ENCODE assay signal across 25 mouse cellular contexts in genomic region chr13:59057886-59058285, GRCm38 (mm10).
A peak's percentile ranks its signal among the peaks of the same experiment; 100 is the strongest.
DNase-seq lines count a peak whose midpoint lies in the region; ATAC-seq and TF ChIP-seq lines count a peak whose summit lies in the region.
"Had no signal": no experiment of that assay in that cellular context is flagged by ENCODE, and none has a peak within 500 bp of the region (broad histone marks: within the 10 kb centered on the region; RNA-seq: fewer than 3 reads in every experiment).

No protein-coding gene starts in this region.

- peak; percentile 57 for ATAC-seq in Patski
- ATAC-seq: CD4-positive, CD25-positive, alpha-beta regulatory T cell, adult 4 months; forebrain, embryonic 14.5 days; midbrain, embryonic 15.5 days had no signal

- no peaks in the 10 kb centered on the region for H3K27me3 ChIP-seq in Patski
- peaks cover 24% of the 10 kb centered on the region for H3K27me3 ChIP-seq in heart, embryonic 10.5 days (ENCODE audit: insufficient read depth, poor library complexity, severe bottlenecking)
- H3K27me3 ChIP-seq: hindbrain, embryonic 12.5 days; liver, embryonic 13.5 days; midbrain, embryonic 15.5 days had no signal

- no peak for TF ChIP-seq CTCF in layer of hippocampus, adult 2 months (conservative IDR thresholded peaks at IDR 0.05)
- TF ChIP-seq CTCF in Patski (IDR thresholded peaks at IDR 0.05): no peak

- no peaks in the 10 kb centered on the region for H3K9me3 ChIP-seq in heart, embryonic 10.5 days
- H3K9me3 ChIP-seq: heart, embryonic 13.5 days; liver, embryonic 13.5 days; midbrain, embryonic 15.5 days had no signal

- CTCF ChIA-PET in Patski (lab: Charles Lee): no interaction called here

- in situ Hi-C loops in Patski (cut with MboI; ENCODE audit: low pct_unique_long_range_greater_than_20kb): loop anchor here (25.0 kb wide), 1 partner anchor 421 kb away; no protein-coding TSS in a partner anchor

- H3K4me1 ChIP-seq in heart, embryonic 10.5 days: no peaks in the 10 kb centered on the region
- H3K4me1 ChIP-seq: heart, embryonic 13.5 days; liver, embryonic 13.5 days; midbrain, embryonic 15.5 days had no signal

- POLR2A ChIA-PET in Patski (lab: Charles Lee): no interaction called here

- H3K27ac ChIP-seq in layer of hippocampus, adult 2 months: 0 out of 2 replicates have a peak overlapping the region, but pooled peaks have one; percentile 12
- no peak overlapping the region for H3K27ac ChIP-seq in heart, embryonic 10.5 days
- H3K27ac ChIP-seq: heart, embryonic 13.5 days; hindbrain, embryonic 12.5 days; kidney, postnatal 0 days; liver, embryonic 13.5 days; midbrain, embryonic 15.5 days had no signal

- no peak for DNase-seq in layer of hippocampus, adult 2 months (ENCODE audit: low spot score in 2 of 2)
- no peak for DNase-seq in layer of hippocampus, postnatal 10 days (ENCODE audit: low spot score in 2 of 2)
- no peak for DNase-seq in Patski (ENCODE audit: low read depth, low spot score)
- DNase-seq in cerebellum, adult 18-20 months: peak; percentile 60 to 66
- DNase-seq in cerebellum, postnatal 14 days: peak; percentile 78 to 86
- no peak for DNase-seq in heart, embryonic 10.5 days (ENCODE audit: low spot score)
- no peak for DNase-seq in neural tube, embryonic 10.5 days (ENCODE audit: extremely low spot score, low spot score)
- no peak for DNase-seq in T-cell, adult 2 months (ENCODE audit: low spot score)
- DNase-seq: adrenal gland, postnatal 14 days; gastrocnemius, postnatal 10 days; heart, adult 11 months; heart, postnatal 14 days; kidney, adult 11 months; liver, embryonic 13.5 days; lung, adult 2 months; lung, postnatal 14 days; right cerebral cortex, postnatal 4 days; thymus, postnatal 25 days had no signal

- H3K36me3 ChIP-seq in heart, embryonic 10.5 days: no peaks in the 10 kb centered on the region
- H3K36me3 ChIP-seq: heart, embryonic 13.5 days; liver, embryonic 13.5 days; midbrain, embryonic 15.5 days had no signal

- WGBS in heart, embryonic 10.5 days: 59% methylated on average over 1 of the region's 1 CpGs

- no peak overlapping the region for H3K4me3 ChIP-seq in layer of hippocampus, adult 2 months
- no peak overlapping the region for H3K4me3 ChIP-seq in heart, embryonic 10.5 days
- H3K4me3 ChIP-seq: heart, embryonic 13.5 days; hindbrain, embryonic 12.5 days; liver, embryonic 13.5 days; midbrain, embryonic 15.5 days; myocyte had no signal

Comparison
In these comparisons a context has a peak if more than half of its experiments do, and no peak if none do; other contexts are left out.
1. DNase-seq: peak in cerebellum, adult 18-20 months (2 of 2) and cerebellum, postnatal 14 days (2 of 2); none in layer of hippocampus, adult 2 months (0 of 2), layer of hippocampus, postnatal 10 days (0 of 2), Patski (single experiment), heart, embryonic 10.5 days (single experiment), neural tube, embryonic 10.5 days (single experiment) and T-cell, adult 2 months (single experiment).